Mouse (Mus musculus): Measurements from ENCODE around the gene Zswim7. TPM values are rescaled to one million over a fixed set of nuclear protein-coding genes. Genes with fewer than 3 reads are reported as not detected.

Gene Zswim7
- polyA plus RNA-seq (2014; fragmentation: Nextera tagmentation; extraction: Ambion mirVana) = 24.3 and 24.6 TPM in 2 replicates

- peak within 1 kb of the TSS; percentile 86 for H3K4me2 ChIP-seq (ENCODE audit: low read depth, low read length)
- under 1% methylated on average over 67 of the region's 68 CpGs for WGBS
- peak within 1 kb of the TSS; percentile 95 for H3K4me3 ChIP-seq (ENCODE audit: low read depth, low read length)
- no peaks in the 10 kb centered on the region for H3K27me3 ChIP-seq (ENCODE audit: control insufficient read depth, insufficient read depth, low read length)
- no peaks in the 10 kb centered on the region for H3K9me3 ChIP-seq (replicated peaks; ENCODE audit: control insufficient read depth, low read length)
- H3K4me1 ChIP-seq (ENCODE audit: control insufficient read depth, insufficient read depth, low read length) = no peaks in the 10 kb centered on the region
- peak within 1 kb of the TSS; percentile 83 for H3K9ac ChIP-seq (replicated peaks; ENCODE audit: low read length)
- DNase-seq (ENCODE audit: low spot score) (peak; percentile 94), ATAC-seq (replicated peaks; ENCODE audit: insufficient number of reproducible peaks, low FRiP score, low TSS enrichment, low read depth) (peak; percentile 93)
- peak within 1 kb of the TSS; percentile 72 for H3K27ac ChIP-seq (replicated peaks; ENCODE audit: low read depth, low read length)
- H3K36me3 ChIP-seq (replicated peaks; ENCODE audit: control insufficient read depth, insufficient read depth, low read depth, low read length) = no peaks in the 10 kb centered on the region; the same call in 1 of the 2 replicates
Observed at GRCm38 (mm10) chr11:62280675-62281600, at the start of gene Zswim7, which contains the start of gene Ttc19. Gene Zswim7 (minus strand): TSS chr11:62281375. Gene Ttc19 (plus strand): TSS chr11:62281473.

GRCm38 (mm10) chr11:62323659-62324058, 42.5 kb upstream of the Zswim7 start:
- H3K4me1 ChIP-seq (ENCODE audit: control insufficient read depth, insufficient read depth, low read length) = no peaks in the 10 kb centered on the region
- no peak overlapping the region for H3K9ac ChIP-seq (replicated peaks; ENCODE audit: low read length)
- ATAC-seq (replicated peaks; ENCODE audit: insufficient number of reproducible peaks, low FRiP score, low TSS enrichment, low read depth) (no peak), DNase-seq (ENCODE audit: low spot score) (no peak)
- peaks cover 3% of the 10 kb centered on the region for H3K36me3 ChIP-seq (replicated peaks; ENCODE audit: control insufficient read depth, insufficient read depth, low read depth, low read length)
- H3K9me3 ChIP-seq (replicated peaks; ENCODE audit: control insufficient read depth, low read length) = no peaks in the 10 kb centered on the region
- no peak overlapping the region for H3K4me3 ChIP-seq (ENCODE audit: low read depth, low read length)
- H3K27me3 ChIP-seq (ENCODE audit: control insufficient read depth, insufficient read depth, low read length) = no peaks in the 10 kb centered on the region
- H3K4me2 ChIP-seq (ENCODE audit: low read depth, low read length) = no peak overlapping the region
- no peak overlapping the region for H3K27ac ChIP-seq (replicated peaks; ENCODE audit: low read depth, low read length)
- WGBS = 84% methylated on average over 3 of the region's 3 CpGs

DNA sequence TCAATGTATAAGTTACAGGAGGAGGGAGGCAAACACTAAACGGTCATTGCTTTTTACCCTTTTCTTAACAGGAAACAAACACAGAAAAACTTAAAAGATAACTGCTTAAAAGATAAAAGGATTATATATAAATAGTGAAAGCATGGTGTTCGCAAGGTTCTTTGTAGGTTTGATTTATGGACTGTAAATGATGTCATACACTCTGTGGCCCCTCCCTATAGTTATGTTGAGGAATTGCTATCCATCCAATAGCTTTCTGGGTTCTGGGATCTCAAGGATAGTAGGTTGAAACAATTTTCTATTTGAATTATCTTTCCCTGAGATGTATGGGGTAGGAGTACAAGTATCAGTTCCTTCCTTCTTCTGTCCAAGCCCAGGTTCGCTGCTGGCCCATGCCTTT, 38.9 kb upstream of the Zswim7 start:
- DNase-seq (ENCODE audit: low spot score) (no peak), ATAC-seq (replicated peaks; ENCODE audit: insufficient number of reproducible peaks, low FRiP score, low TSS enrichment, low read depth) (no peak)
- Histone ChIP-seq H3K4me3 (ENCODE audit: low read depth, low read length) (no peak overlapping the region), H3K4me1 (ENCODE audit: control insufficient read depth, insufficient read depth, low read length) (no peaks in the 10 kb centered on the region), H3K9me3 (replicated peaks; ENCODE audit: control insufficient read depth, low read length) (no peaks in the 10 kb centered on the region), H3K27me3 (ENCODE audit: control insufficient read depth, insufficient read depth, low read length) (no peaks in the 10 kb centered on the region), H3K4me2 (ENCODE audit: low read depth, low read length) (no peak overlapping the region), H3K9ac (replicated peaks; ENCODE audit: low read length) (no peak overlapping the region), H3K36me3 (replicated peaks; ENCODE audit: control insufficient read depth, insufficient read depth, low read depth, low read length) (peaks cover 9% of the 10 kb centered on the region), H3K27ac (replicated peaks; ENCODE audit: low read depth, low read length) (no peak overlapping the region)
- WGBS = 93% methylated on average over 3 of the region's 3 CpGs

GRCm38 (mm10) chr11:62317746-62318145, 36.6 kb upstream of the Zswim7 start:
- H3K9me3 ChIP-seq (replicated peaks; ENCODE audit: control insufficient read depth, low read length) = no peaks in the 10 kb centered on the region
- 90% methylated on average over 11 of the region's 11 CpGs for WGBS
- ATAC-seq (replicated peaks; ENCODE audit: insufficient number of reproducible peaks, low FRiP score, low TSS enrichment, low read depth) (no peak), DNase-seq (ENCODE audit: low spot score) (no peak)
- H3K27me3 ChIP-seq (ENCODE audit: control insufficient read depth, insufficient read depth, low read length) = no peaks in the 10 kb centered on the region
- peaks cover 15% of the 10 kb centered on the region for H3K36me3 ChIP-seq (replicated peaks; ENCODE audit: control insufficient read depth, insufficient read depth, low read depth, low read length)
- H3K4me3 ChIP-seq (ENCODE audit: low read depth, low read length) = no peak overlapping the region
- H3K4me2 ChIP-seq (ENCODE audit: low read depth, low read length) = no peak overlapping the region
- no peak overlapping the region for H3K9ac ChIP-seq (replicated peaks; ENCODE audit: low read length)
- no peak overlapping the region for H3K27ac ChIP-seq (replicated peaks; ENCODE audit: low read depth, low read length)
- no peaks in the 10 kb centered on the region for H3K4me1 ChIP-seq (ENCODE audit: control insufficient read depth, insufficient read depth, low read length)

- Histone ChIP-seq H3K27ac (replicated peaks; ENCODE audit: low read depth, low read length) (no peak overlapping the region), H3K36me3 (replicated peaks; ENCODE audit: control insufficient read depth, insufficient read depth, low read depth, low read length) (peaks cover 12% of the 10 kb centered on the region), H3K4me3 (ENCODE audit: low read depth, low read length) (no peak overlapping the region), H3K4me1 (ENCODE audit: control insufficient read depth, insufficient read depth, low read length) (no peaks in the 10 kb centered on the region), H3K27me3 (ENCODE audit: control insufficient read depth, insufficient read depth, low read length) (no peaks in the 10 kb centered on the region), H3K9me3 (replicated peaks; ENCODE audit: control insufficient read depth, low read length) (no peaks in the 10 kb centered on the region), H3K4me2 (ENCODE audit: low read depth, low read length) (no peak overlapping the region), H3K9ac (replicated peaks; ENCODE audit: low read length) (no peak overlapping the region)
- ATAC-seq (replicated peaks; ENCODE audit: insufficient number of reproducible peaks, low FRiP score, low TSS enrichment, low read depth) (no peak), DNase-seq (ENCODE audit: low spot score) (no peak)
- 89% methylated on average over 5 of the region's 5 CpGs for WGBS
Observed at GRCm38 (mm10) chr11:62314984-62315383, 33.8 kb upstream of the Zswim7 start.

- H3K36me3 ChIP-seq (replicated peaks; ENCODE audit: control insufficient read depth, insufficient read depth, low read depth, low read length) = peaks cover 9% of the 10 kb centered on the region
- WGBS = 90% methylated on average over 2 of the region's 2 CpGs
Observed at GRCm38 (mm10) chr11:62309296-62309695, 28.1 kb upstream of the Zswim7 start.

GRCm38 (mm10) chr11:62305866-62306265, 24.7 kb upstream of the Zswim7 start:
- Histone ChIP-seq H3K36me3 (replicated peaks; ENCODE audit: control insufficient read depth, insufficient read depth, low read depth, low read length) (peaks cover 3% of the 10 kb centered on the region; the same call in 1 of the 2 replicates), H3K27me3 (ENCODE audit: control insufficient read depth, insufficient read depth, low read length) (no peaks in the 10 kb centered on the region), H3K4me2 (ENCODE audit: low read depth, low read length) (no peak overlapping the region), H3K4me1 (ENCODE audit: control insufficient read depth, insufficient read depth, low read length) (no peaks in the 10 kb centered on the region), H3K4me3 (ENCODE audit: low read depth, low read length) (no peak overlapping the region), H3K27ac (replicated peaks; ENCODE audit: low read depth, low read length) (no peak overlapping the region), H3K9ac (replicated peaks; ENCODE audit: low read length) (no peak overlapping the region), H3K9me3 (replicated peaks; ENCODE audit: control insufficient read depth, low read length) (no peaks in the 10 kb centered on the region)
- ATAC-seq (replicated peaks; ENCODE audit: insufficient number of reproducible peaks, low FRiP score, low TSS enrichment, low read depth) (no peak), DNase-seq (ENCODE audit: low spot score) (no peak)
- 88% methylated on average over 2 of the region's 2 CpGs for WGBS

More at GRCm38 (mm10) chr11:62309296-62309695, 28.1 kb upstream of the Zswim7 start:
- no peak for DNase-seq (ENCODE audit: low spot score)
- Histone ChIP-seq H3K4me1 (ENCODE audit: control insufficient read depth, insufficient read depth, low read length) (no peaks in the 10 kb centered on the region), H3K9ac (replicated peaks; ENCODE audit: low read length) (no peak overlapping the region), H3K27ac (replicated peaks; ENCODE audit: low read depth, low read length) (no peak overlapping the region), H3K9me3 (replicated peaks; ENCODE audit: control insufficient read depth, low read length) (no peaks in the 10 kb centered on the region), H3K4me2 (ENCODE audit: low read depth, low read length) (no peak overlapping the region), H3K4me3 (ENCODE audit: low read depth, low read length) (no peak overlapping the region), H3K27me3 (ENCODE audit: control insufficient read depth, insufficient read depth, low read length) (no peaks in the 10 kb centered on the region)
- no peak for ATAC-seq (replicated peaks; ENCODE audit: insufficient number of reproducible peaks, low FRiP score, low TSS enrichment, low read depth)

DNA sequence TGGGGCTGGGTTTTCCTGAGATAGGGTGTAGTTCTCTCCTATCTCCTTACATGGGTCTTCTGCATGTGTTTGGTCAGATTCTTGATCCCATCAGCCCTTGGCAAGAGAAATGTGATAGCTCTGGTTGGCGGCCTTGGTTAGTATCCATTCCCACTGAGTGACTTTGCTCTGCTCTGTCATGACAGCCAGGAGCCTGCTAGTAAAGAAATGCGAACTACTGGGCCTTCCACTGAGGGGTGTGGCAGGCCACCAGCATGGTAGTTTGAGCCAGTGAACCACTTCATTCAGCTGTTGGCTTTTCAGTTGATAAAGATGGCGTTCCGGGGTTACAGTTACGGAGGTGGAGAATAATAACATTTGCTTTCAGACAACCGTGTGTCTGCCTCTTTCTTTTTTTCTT, 17.7 kb upstream of the Zswim7 start:
- no peak for DNase-seq (ENCODE audit: low spot score)
- no peaks in the 10 kb centered on the region for H3K4me1 ChIP-seq (ENCODE audit: control insufficient read depth, insufficient read depth, low read length)
- H3K27me3 ChIP-seq (ENCODE audit: control insufficient read depth, insufficient read depth, low read length) = no peaks in the 10 kb centered on the region
- no peak overlapping the region for H3K9ac ChIP-seq (replicated peaks; ENCODE audit: low read length)
- H3K9me3 ChIP-seq (replicated peaks; ENCODE audit: control insufficient read depth, low read length) = no peaks in the 10 kb centered on the region
- no peak overlapping the region for H3K4me3 ChIP-seq (ENCODE audit: low read depth, low read length)
- ATAC-seq (replicated peaks; ENCODE audit: insufficient number of reproducible peaks, low FRiP score, low TSS enrichment, low read depth) = no peak
- 89% methylated on average over 6 of the region's 6 CpGs for WGBS
- H3K27ac ChIP-seq (replicated peaks; ENCODE audit: low read depth, low read length) = no peak overlapping the region
- H3K36me3 ChIP-seq (replicated peaks; ENCODE audit: control insufficient read depth, insufficient read depth, low read depth, low read length) = no peaks in the 10 kb centered on the region
- no peak overlapping the region for H3K4me2 ChIP-seq (ENCODE audit: low read depth, low read length)
